Mouse (Mus musculus) layer of hippocampus, adult 8-10 months (tissue): ENCODE data around the gene Enox2. TPM values are rescaled to one million over a fixed set of nuclear protein-coding genes. Genes with fewer than 3 reads are reported as not detected.

Experiments used
- DNase-seq, 2 experiments: peaks; one replicate each; pipeline ENCODE4 v3.0.0; 2022; ENCODE audit warnings: low spot score in 2 of 2
- total RNA-seq, 4 experiments: library from RNA; stranded (reverse); gene quantifications; 2 replicates each; pipeline ENCODE4 v1.2.4; 2022

Gene Enox2
- total RNA-seq, 4 experiments from 2014 or later, result 14.4 to 17.1 (median 14.7) TPM

- peak in 1 of 2 experiments; percentile 2 for DNase-seq
These were observed 282.4 kb downstream of the Enox2 start for GRCm38 (mm10) chrX:49005655-49006054.

DNA sequence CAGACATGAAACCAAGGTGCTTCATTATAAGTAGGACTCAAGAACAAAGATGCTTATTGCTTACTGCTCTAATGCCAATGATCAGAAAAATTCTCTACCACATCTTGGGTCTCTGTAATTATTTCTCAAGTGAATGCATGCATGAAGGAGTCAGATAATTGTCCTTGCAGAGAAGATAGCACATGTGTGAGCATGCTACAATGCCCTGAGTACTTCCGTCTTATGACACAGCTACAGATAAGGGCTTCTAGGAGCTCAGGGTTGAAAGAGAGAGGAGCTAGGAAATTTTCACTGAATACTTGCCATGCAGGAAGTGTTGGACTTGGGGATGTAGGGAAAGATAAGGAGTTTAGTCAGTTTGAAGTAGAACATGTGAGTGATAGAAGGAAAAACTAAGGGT is 285.2 kb downstream of the Enox2 start:
- DNase-seq, result no peak

DNA sequence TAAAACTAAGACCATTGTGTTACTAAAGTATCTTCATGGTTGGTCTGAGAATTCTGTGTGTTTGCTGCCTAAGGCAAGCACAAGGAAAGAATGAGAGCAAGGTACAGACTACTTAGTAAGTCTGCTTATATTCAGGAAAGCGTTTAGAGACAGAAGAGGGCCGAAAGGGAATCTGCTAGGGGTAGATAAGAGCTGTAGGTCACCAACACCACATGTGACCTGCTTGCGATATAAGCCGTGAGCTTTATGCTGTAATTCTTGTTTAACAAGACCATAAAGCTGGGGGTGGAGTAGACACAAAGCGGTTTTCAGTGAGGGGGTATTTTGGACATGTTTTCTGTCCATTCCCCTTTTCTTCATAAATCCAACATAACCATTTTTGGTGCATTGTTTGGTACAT is 302.4 kb downstream of the Enox2 start:
- no peak for DNase-seq

- DNase-seq, result no peak
These were observed 303.6 kb downstream of the Enox2 start for GRCm38 (mm10) chrX:48984451-48984850.

Other genes with a start within 250 kb of the Enox2 start
- gene Arhgap36, start 175.7 kb upstream of the Enox2 start, total RNA-seq, result 1 to 10 TPM in 3 of 4 experiments, under 1 TPM in 1; 0.71 to 1.6 (median 1.1) TPM